Mouse (Mus musculus): ENCODE measurements around the gene 2010111I01Rik. TPM values are rescaled to one million over a fixed set of nuclear protein-coding genes. Genes with fewer than 3 reads are reported as not detected.

Gene 2010111I01Rik
- 233 TPM for polyA plus RNA-seq (2017; shearing (Covaris generic))

GRCm38 (mm10) chr13:62964640-62965311 lies at the start of gene 2010111I01Rik:
Gene 2010111I01Rik, plus strand, starts transcription at chr13:62964893.

Other genes with a start within 250 kb of the 2010111I01Rik start
- gene Platr25, start 204.2 kb upstream of the 2010111I01Rik start, polyA plus RNA-seq (2017; shearing (Covaris generic)) = 18.9 TPM
- gene Gm5141, start 179.1 kb upstream of the 2010111I01Rik start, polyA plus RNA-seq (2017; shearing (Covaris generic)) = 6.7 TPM
- gene Fbp2, start 106.5 kb upstream of the 2010111I01Rik start, polyA plus RNA-seq (2017; shearing (Covaris generic)) = not detected
- gene Fbp1, start 76.6 kb upstream of the 2010111I01Rik start, polyA plus RNA-seq (2017; shearing (Covaris generic)) = not detected

Data from inflammation-experienced regulatory T-cells, adult 16 weeks (primary cell).